Mouse (Mus musculus): ENCODE data around the gene Gm20388. TPM values are rescaled to one million over a fixed set of nuclear protein-coding genes. Genes with fewer than 3 reads are reported as not detected.

Gm20388 gene
- total and polyA plus RNA-seq, 3 experiments = 0.02 to 0.05 TPM; not detected in 1

DNA sequence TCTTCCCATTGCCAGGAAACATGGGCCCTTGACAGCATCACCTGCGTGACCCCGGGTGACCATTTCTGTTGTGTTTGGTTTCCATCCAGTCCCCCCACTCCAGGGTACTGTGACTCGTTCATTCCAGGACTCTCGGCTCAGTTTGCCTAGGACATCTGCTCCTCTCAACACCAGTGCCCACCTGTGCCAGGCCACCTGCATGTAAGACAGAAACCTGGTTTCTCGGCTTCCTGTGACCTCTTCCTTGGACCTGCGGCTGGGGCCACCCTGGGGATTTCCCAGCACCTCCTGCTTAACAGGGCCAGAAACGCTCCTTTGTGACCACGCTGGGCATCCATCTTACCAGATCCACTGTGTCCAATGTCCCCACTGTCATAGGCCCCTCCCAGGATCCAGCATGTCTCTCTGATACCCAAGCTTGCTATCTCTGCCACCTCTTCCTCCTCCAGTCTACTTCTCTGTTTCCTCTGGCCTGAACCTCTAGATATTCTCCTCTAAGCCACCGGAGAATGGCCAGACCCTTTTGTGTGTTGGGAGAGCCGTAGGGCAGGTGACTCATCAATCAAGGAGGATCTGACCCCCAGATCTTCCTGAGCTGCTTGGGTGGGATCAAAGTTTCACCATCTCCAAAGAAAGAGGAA is 2807.3 kb downstream of the Gm20388 start:
- Histone ChIP-seq H3K36me3 (replicated peaks) (no peaks in the 10 kb centered on the region), H3K4me3 (ENCODE audit: low read depth, low read length) (no peak overlapping the region), H3K9me3 (replicated peaks) (no peaks in the 10 kb centered on the region), H3K4me1 (ENCODE audit: insufficient read depth, low read depth, low read length) (peaks cover 91% of the 10 kb centered on the region), H3K27me3 (ENCODE audit: insufficient read depth, low read length) (peaks cover 35% of the 10 kb centered on the region)
- no peak for TF ChIP-seq GATA2 (IDR thresholded peaks at IDR 0.05; ENCODE audit: borderline replicate concordance, low read depth, low read length)
- no peak for TF ChIP-seq GATA1 (IDR thresholded peaks at IDR 0.05; ENCODE audit: borderline replicate concordance, low read length)
- no peak for TF ChIP-seq POLR2AphosphoS5 (IDR thresholded peaks at IDR 0.05; ENCODE audit: insufficient replicate concordance, low read depth, low read length)
- no peak for TF ChIP-seq TAL1 (conservative IDR thresholded peaks at IDR 0.05; ENCODE audit: low read depth, low read length)
- no peak for TF ChIP-seq CTCF (IDR thresholded peaks at IDR 0.05; ENCODE audit: low read depth, low read length)
- DNase-seq (ENCODE audit: low spot score) = no peak
- no peak for ATAC-seq (ENCODE audit: extremely low read depth, insufficient number of reproducible peaks, low FRiP score, poor library complexity, severe bottlenecking)

DNA sequence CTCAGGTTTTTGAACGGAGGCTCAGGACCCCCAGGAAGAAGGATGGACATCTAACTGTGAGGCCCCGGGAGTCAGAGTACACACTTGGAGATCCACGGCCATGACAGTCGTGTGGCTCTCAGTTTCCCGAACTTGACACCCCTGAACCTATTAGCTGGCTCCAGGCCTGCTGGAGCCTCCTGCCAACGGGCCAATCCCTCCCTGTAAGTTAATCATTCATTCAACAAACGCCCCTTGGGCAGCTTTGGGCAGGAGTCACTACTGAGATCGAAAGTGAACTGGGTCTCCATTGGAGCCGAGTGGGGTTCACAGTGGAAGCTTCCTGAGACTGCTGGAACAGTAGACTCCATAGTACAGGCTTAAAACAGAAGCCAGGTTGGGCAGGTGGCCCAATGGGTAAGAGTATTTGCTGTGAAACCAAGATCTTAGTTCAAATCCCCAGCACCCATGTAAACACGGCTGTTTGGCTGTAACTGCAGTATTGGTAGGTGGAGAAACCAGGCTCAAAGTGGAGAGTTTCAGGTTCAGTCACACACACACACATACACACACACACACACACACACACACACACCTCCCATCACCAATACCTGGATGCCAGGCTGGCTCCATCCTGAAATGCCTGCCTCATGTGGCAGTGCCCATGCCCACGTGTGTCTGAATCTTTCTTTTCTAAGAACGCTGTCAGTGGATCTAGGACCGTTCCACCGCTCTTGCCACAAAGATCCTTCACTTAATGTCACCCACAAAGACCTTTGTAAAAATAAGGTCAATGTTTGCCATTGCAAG is 2808.3 kb downstream of the Gm20388 start:
- DNase-seq (ENCODE audit: low spot score) (no peak), ATAC-seq (ENCODE audit: extremely low read depth, insufficient number of reproducible peaks, low FRiP score, poor library complexity, severe bottlenecking) (no peak)
- Histone ChIP-seq H3K27me3 (ENCODE audit: insufficient read depth, low read length) (peaks cover 44% of the 10 kb centered on the region), H3K9me3 (replicated peaks) (no peaks in the 10 kb centered on the region), H3K36me3 (replicated peaks) (no peaks in the 10 kb centered on the region), H3K4me1 (ENCODE audit: insufficient read depth, low read depth, low read length) (peaks cover 88% of the 10 kb centered on the region), H3K4me3 (ENCODE audit: low read depth, low read length) (peak overlapping the region; percentile 65; the same call in 1 of the 2 replicates)
- no peak for TF ChIP-seq GATA2 (IDR thresholded peaks at IDR 0.05; ENCODE audit: borderline replicate concordance, low read depth, low read length)
- no peak for TF ChIP-seq TAL1 (conservative IDR thresholded peaks at IDR 0.05; ENCODE audit: low read depth, low read length)
- no peak for TF ChIP-seq POLR2AphosphoS5 (IDR thresholded peaks at IDR 0.05; ENCODE audit: insufficient replicate concordance, low read depth, low read length)

DNA sequence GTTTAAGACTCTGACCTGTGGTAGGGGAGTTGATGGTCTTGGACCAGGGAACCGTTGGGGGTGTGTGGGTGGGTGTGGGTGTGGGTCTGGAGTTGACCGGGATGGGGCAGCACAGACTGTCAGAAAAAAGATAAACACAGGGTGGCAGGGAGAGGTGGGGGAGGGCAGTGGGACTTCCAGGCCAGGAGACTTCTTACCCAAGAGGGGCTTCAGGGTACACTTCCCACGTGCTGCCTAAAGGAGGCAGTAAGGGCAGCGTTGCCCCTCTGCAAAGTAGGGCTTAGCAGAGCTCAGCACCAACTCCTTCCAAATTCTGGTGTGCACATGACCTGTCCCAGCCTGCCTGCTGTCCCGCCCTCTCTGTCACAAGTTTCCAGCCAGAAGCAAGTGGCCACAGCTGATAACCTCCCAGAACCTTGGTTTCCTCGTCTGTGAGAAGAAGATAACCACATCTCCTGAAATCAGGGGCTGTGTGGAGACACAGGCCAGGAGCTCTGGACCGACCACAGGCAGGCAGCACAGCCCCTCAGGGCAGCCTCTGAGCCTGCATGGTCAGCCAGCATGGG is 2808.9 kb downstream of the Gm20388 start:
- H3K4me1 ChIP-seq (ENCODE audit: insufficient read depth, low read depth, low read length) = peaks cover 82% of the 10 kb centered on the region

DNA sequence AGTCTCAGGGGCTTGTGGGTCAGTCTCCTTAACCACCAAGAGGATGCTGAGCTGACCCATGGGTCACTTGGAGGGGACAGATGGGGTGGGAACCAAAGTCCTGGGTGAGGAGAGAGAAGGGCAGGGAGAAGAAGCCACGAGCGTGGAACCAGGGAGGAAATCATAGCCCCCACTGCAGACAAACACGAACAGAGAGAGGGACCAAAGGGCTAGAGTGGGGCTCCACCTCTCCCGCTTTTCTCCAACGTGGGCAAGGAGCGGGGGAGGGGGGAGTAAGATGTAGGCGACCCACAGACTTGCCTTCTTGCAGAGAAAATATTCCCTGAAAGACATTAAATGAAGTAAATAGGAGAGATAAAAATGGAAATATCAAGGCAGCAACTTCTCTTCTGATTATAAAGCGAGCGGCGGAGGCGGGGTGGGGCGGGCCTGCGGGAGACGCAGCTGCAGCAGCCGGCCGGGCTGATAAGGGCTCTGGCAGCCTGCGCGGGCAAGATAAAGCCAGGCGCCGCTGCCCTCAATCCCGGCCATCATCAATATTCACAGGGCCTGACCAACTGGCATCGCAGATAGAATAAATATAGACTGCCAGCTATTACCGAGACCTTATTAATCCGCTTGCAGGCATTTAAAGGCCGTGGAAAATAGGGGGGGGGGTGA is 2809.6 kb downstream of the Gm20388 start:
- ATAC-seq (ENCODE audit: extremely low read depth, insufficient number of reproducible peaks, low FRiP score, poor library complexity, severe bottlenecking) (peak; percentile 61), DNase-seq (ENCODE audit: low spot score) (peak; percentile 84)
- peaks cover 79% of the 10 kb centered on the region for H3K4me1 ChIP-seq (ENCODE audit: insufficient read depth, low read depth, low read length)
- no peaks in the 10 kb centered on the region for H3K9me3 ChIP-seq (replicated peaks)
- peak overlapping the region; percentile 65; the same call in 1 of the 2 replicates for H3K4me3 ChIP-seq (ENCODE audit: low read depth, low read length)
- TF ChIP-seq POLR2AphosphoS5 (IDR thresholded peaks at IDR 0.05; ENCODE audit: insufficient replicate concordance, low read depth, low read length) = no peak
- peak; percentile 95 for TF ChIP-seq TAL1 (conservative IDR thresholded peaks at IDR 0.05; ENCODE audit: low read depth, low read length)
- H3K36me3 ChIP-seq (replicated peaks) = no peaks in the 10 kb centered on the region
- H3K27me3 ChIP-seq (ENCODE audit: insufficient read depth, low read length) = peaks cover 56% of the 10 kb centered on the region

More for the DNA sequence above, 2808.9 kb downstream of the Gm20388 start:
- H3K9me3 ChIP-seq (replicated peaks) = no peaks in the 10 kb centered on the region
- H3K4me3 ChIP-seq (ENCODE audit: low read depth, low read length) = peak overlapping the region; percentile 65; the same call in 1 of the 2 replicates
- peak; percentile 57; the same call in 1 of the 2 replicates for TF ChIP-seq GATA2 (IDR thresholded peaks at IDR 0.05; ENCODE audit: borderline replicate concordance, low read depth, low read length)
- peak; percentile 46; the same call in 1 of the 2 replicates for TF ChIP-seq CTCF (IDR thresholded peaks at IDR 0.05; ENCODE audit: low read depth, low read length)
- no peak for TF ChIP-seq POLR2AphosphoS5 (IDR thresholded peaks at IDR 0.05; ENCODE audit: insufficient replicate concordance, low read depth, low read length)
- TF ChIP-seq GATA1 (IDR thresholded peaks at IDR 0.05; ENCODE audit: borderline replicate concordance, low read length) = no peak
- peak; percentile 100 for TF ChIP-seq TAL1 (conservative IDR thresholded peaks at IDR 0.05; ENCODE audit: low read depth, low read length)
- DNase-seq (ENCODE audit: low spot score) = peak; percentile 89
- no peaks in the 10 kb centered on the region for H3K36me3 ChIP-seq (replicated peaks)
- H3K27me3 ChIP-seq (ENCODE audit: insufficient read depth, low read length) = peaks cover 50% of the 10 kb centered on the region
- ATAC-seq (ENCODE audit: extremely low read depth, insufficient number of reproducible peaks, low FRiP score, poor library complexity, severe bottlenecking) = peak; percentile 82

DNA sequence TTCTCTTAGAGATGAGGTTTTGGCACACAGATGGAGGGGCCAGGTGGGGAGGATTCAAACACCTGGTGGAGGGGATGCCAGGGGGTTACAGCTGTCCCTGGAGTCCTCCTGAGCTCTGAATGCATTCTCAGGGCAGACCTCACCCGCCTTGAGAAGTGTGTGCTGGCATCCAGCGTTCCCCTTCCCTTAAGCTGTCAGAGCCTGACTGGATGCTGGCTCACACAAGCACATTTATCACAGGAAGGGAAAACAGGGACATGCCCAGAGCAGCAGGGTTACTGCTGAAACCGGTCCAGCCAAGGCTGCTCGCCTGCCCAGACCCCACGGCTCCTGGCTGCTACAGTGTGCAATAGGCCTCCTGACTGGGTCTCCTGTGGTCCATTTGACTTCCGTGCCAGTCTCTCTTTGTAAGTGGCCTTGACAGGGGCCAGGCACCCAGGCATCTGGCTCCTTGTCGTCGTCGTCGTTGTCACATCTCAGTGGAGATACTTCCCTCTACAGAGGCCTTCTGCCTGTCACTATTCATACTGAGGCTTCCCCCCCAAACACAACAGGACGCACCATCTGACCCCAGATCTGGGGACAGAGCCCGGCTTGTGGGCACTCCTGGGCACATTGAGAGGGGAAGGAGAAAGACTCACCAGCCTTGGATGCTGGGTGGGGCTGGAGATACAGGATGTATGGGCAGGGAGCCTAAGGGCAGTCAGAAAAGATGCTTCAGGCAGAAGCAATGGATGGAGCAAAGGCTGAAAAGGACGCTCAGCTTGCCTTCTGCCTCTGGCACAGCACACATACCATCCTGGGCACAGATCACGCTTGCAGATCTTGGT is 2810.4 kb downstream of the Gm20388 start:
- no peak for ATAC-seq (ENCODE audit: extremely low read depth, insufficient number of reproducible peaks, low FRiP score, poor library complexity, severe bottlenecking)
- peak; percentile 29 for DNase-seq (ENCODE audit: low spot score)
- Histone ChIP-seq H3K4me1 (ENCODE audit: insufficient read depth, low read depth, low read length) (peaks cover 78% of the 10 kb centered on the region), H3K9me3 (replicated peaks) (no peaks in the 10 kb centered on the region), H3K4me3 (ENCODE audit: low read depth, low read length) (peak overlapping the region; percentile 64; the same call in 1 of the 2 replicates), H3K27me3 (ENCODE audit: insufficient read depth, low read length) (peaks cover 63% of the 10 kb centered on the region), H3K36me3 (replicated peaks) (no peaks in the 10 kb centered on the region)
- TF ChIP-seq GATA2 (IDR thresholded peaks at IDR 0.05; ENCODE audit: borderline replicate concordance, low read depth, low read length) (no peak), POLR2AphosphoS5 (IDR thresholded peaks at IDR 0.05; ENCODE audit: insufficient replicate concordance, low read depth, low read length) (no peak), CTCF (IDR thresholded peaks at IDR 0.05; ENCODE audit: low read depth, low read length) (no peak), GATA1 (IDR thresholded peaks at IDR 0.05; ENCODE audit: borderline replicate concordance, low read length) (no peak), TAL1 (conservative IDR thresholded peaks at IDR 0.05; ENCODE audit: low read depth, low read length) (no peak)

Measured in G1E (cell line).